Mouse (Mus musculus): ENCODE measurements around the gene Ccr7.

The Ccr7 gene

GRCm38 (mm10) chr11:99153767-99154753 is 817 bp downstream of the Ccr7 start:
- DNase-seq (ENCODE audit: low spot score), result no peak

GRCm38 (mm10) chr11:99152323-99153144 is 2.3 kb downstream of the Ccr7 start:
- no peak for DNase-seq (ENCODE audit: low spot score)

- DNase-seq (ENCODE audit: low spot score), result no peak
Observed at GRCm38 (mm10) chr11:99151333-99151930, 3.4 kb downstream of the Ccr7 start.

GRCm38 (mm10) chr11:99150889-99151288 is 4.0 kb downstream of the Ccr7 start:
- DNase-seq (ENCODE audit: low spot score), result no peak

- DNase-seq (ENCODE audit: low spot score), result peak; percentile 50
Observed at GRCm38 (mm10) chr11:99149898-99150757, 4.7 kb downstream of the Ccr7 start.

- DNase-seq (ENCODE audit: low spot score), result no peak
Observed at GRCm38 (mm10) chr11:99148896-99149703, 5.8 kb downstream of the Ccr7 start.

GRCm38 (mm10) chr11:99148400-99148799 is 6.5 kb downstream of the Ccr7 start:
- no peak for DNase-seq (ENCODE audit: low spot score)

GRCm38 (mm10) chr11:99147920-99148289 is 7.0 kb downstream of the Ccr7 start:
- no peak for DNase-seq (ENCODE audit: low spot score)

- no peak for DNase-seq (ENCODE audit: low spot score)
Observed at GRCm38 (mm10) chr11:99147041-99147919, 7.6 kb downstream of the Ccr7 start.

- DNase-seq (ENCODE audit: low spot score), result no peak
Observed at GRCm38 (mm10) chr11:99146558-99146957, 8.3 kb downstream of the Ccr7 start.

GRCm38 (mm10) chr11:99145765-99146164 is 9.1 kb downstream of the Ccr7 start:
- no peak for DNase-seq (ENCODE audit: low spot score)

GRCm38 (mm10) chr11:99144940-99145339 is 9.9 kb downstream of the Ccr7 start:
- no peak for DNase-seq (ENCODE audit: low spot score)

GRCm38 (mm10) chr11:99144456-99144855 is 10.4 kb downstream of the Ccr7 start:
- DNase-seq (ENCODE audit: low spot score), result no peak

- DNase-seq (ENCODE audit: low spot score), result no peak
Observed at GRCm38 (mm10) chr11:99143123-99144082, 11.5 kb downstream of the Ccr7 start.

- DNase-seq (ENCODE audit: low spot score), result no peak
Observed at GRCm38 (mm10) chr11:99142493-99143095, 12.3 kb downstream of the Ccr7 start.

- DNase-seq (ENCODE audit: low spot score), result no peak
Observed at GRCm38 (mm10) chr11:99142046-99142445, 12.8 kb downstream of the Ccr7 start.

- DNase-seq (ENCODE audit: low spot score), result no peak
Observed at GRCm38 (mm10) chr11:99141600-99141999, 13.3 kb downstream of the Ccr7 start.

GRCm38 (mm10) chr11:99138976-99139375 is 15.9 kb downstream of the Ccr7 start:
- DNase-seq (ENCODE audit: low spot score), result no peak

Data from c-Kit-positive CD71-positive TER-119-positive erythroid progenitor cells, embryonic 14.5 days (primary cell).